Mouse (Mus musculus) bone marrow, adult 2 months (tissue): ENCODE measurements around the gene Ipo9.

Source experiments
- CTCF ChIP-seq: fragments of 200-500 bp; IDR thresholded peaks from 2 replicates; pipeline ENCODE4 v1.5.1; 2011; ENCODE audit warnings: low read length, control low read depth; ENCODE audit not compliant: control insufficient read depth, insufficient read depth
- POLR2A ChIP-seq: fragments of 200-500 bp; IDR thresholded peaks from 2 replicates; pipeline ENCODE4 v1.6.1; 2011; ENCODE audit warnings: low read depth, mild to moderate bottlenecking, control low read depth, low read length, borderline replicate concordance; ENCODE audit not compliant: control insufficient read depth

GRCm38 (mm10) chr1:135347498-135348169 is 82.7 kb downstream of the Ipo9 start:
- TF ChIP-seq CTCF: no peak
- TF ChIP-seq POLR2A: no peak
